Mouse (Mus musculus): ENCODE data around the gene Smyd3. TPM values are rescaled to one million over a fixed set of nuclear protein-coding genes. Genes with fewer than 3 reads are reported as not detected.

Smyd3 gene
- 11.3 and 12.2 TPM in 2 replicates for polyA plus RNA-seq (2015; fragmentation: Nextera tagmentation; extraction: Ambion mirVana)

DNA sequence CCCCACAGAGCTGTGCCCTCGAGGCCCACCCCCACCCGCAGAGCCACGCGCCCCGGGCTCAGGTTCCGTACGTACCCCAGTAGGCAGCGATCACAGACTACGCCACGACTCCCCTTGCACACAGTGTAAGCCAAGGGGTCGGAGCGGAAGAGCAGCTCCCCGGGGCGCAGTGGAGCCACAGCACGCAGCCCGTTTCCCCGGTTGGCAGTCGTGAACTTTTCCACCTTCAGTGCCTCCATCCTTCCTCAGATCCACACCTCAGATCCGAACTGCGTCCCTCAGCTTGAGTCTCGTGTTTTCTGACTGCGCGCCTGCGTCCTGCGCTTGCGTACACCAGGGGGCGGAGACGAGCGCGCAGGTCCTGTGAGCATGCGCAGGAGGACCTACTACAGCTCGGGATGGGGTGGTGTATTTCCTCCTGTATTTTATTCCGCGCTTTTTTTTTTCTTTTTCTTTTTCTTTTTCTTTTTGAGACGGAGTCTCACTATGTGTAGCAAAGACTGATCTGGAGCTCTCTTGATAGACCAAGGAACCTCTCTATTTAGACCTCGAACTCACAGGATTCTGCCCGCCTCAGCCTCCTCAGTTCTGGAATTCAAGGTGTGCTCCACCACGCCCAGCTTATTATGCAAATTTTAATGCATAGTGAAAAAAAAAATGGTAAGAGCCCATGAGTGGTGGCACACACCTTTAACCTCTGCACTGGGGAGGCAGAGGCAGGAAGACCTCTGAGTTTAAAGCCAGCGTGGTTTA is at the start of gene Smyd3:
TSS of gene Smyd3 (minus strand) at position 329 of the 753 bp plus-strand sequence.
- Histone ChIP-seq H3K4me1 (replicated peaks; ENCODE audit: control insufficient read depth, insufficient read depth, low read length) (0 out of 2 replicates have a peak, but pooled peaks cover 3% of the 10 kb centered on the region), H3K36me3 (ENCODE audit: control insufficient read depth, insufficient read depth) (no peaks in the 10 kb centered on the region), H3K9ac (ENCODE audit: low read depth, low read length) (peak within 1 kb of the TSS; percentile 62), H3K9me3 (ENCODE audit: control insufficient read depth) (no peaks in the 10 kb centered on the region), H3K27ac (ENCODE audit: low read depth, low read length) (peak within 1 kb of the TSS; percentile 50; the same call in 1 of the 2 replicates), H3K4me2 (replicated peaks; ENCODE audit: low read depth) (peak within 1 kb of the TSS; percentile 100), H3K27me3 (replicated peaks; ENCODE audit: control insufficient read depth, insufficient read depth, low read length) (no peaks in the 10 kb centered on the region), H3K4me3 (ENCODE audit: low read depth, low read length) (peak within 1 kb of the TSS; percentile 81)
- 6% methylated on average over 39 of the region's 39 CpGs for WGBS
- ATAC-seq = peak; percentile 85
- TF ChIP-seq CTCF (IDR thresholded peaks at IDR 0.05; ENCODE audit: low read depth) = peak; percentile 90

DNA sequence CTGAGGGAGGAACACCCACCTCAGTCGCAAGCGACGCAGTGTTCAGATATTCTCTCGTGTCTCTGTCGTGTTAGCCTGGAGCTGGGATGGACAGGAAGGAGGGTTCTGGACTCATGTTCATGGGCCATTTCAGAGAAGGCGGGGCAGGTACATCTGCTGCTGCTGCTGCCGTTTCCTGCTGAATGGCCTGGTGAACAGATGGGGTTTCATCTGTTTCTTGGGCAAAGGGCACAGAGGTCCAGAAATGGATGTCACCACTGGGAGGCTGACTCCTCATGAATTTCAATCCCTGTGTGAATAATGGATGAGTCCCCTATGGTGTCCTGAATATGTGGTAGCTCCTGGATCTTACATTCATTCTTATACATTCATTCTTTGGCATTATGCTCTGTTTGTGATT is 49.7 kb upstream of the Smyd3 start:
- Histone ChIP-seq H3K27me3 (replicated peaks; ENCODE audit: control insufficient read depth, insufficient read depth, low read length) (no peaks in the 10 kb centered on the region), H3K4me3 (ENCODE audit: low read depth, low read length) (no peak overlapping the region), H3K4me1 (replicated peaks; ENCODE audit: control insufficient read depth, insufficient read depth, low read length) (peaks cover 4% of the 10 kb centered on the region; the same call in 1 of the 2 replicates), H3K27ac (ENCODE audit: low read depth, low read length) (no peak overlapping the region), H3K36me3 (ENCODE audit: control insufficient read depth, insufficient read depth) (no peaks in the 10 kb centered on the region), H3K9me3 (ENCODE audit: control insufficient read depth) (no peaks in the 10 kb centered on the region), H3K4me2 (replicated peaks; ENCODE audit: low read depth) (no peak overlapping the region), H3K9ac (ENCODE audit: low read depth, low read length) (no peak overlapping the region)
- no peak; the same call in 1 of the 2 replicates for ATAC-seq
- 56% methylated on average over 7 of the region's 7 CpGs for WGBS
- TF ChIP-seq CTCF (IDR thresholded peaks at IDR 0.05; ENCODE audit: low read depth) = no peak

DNA sequence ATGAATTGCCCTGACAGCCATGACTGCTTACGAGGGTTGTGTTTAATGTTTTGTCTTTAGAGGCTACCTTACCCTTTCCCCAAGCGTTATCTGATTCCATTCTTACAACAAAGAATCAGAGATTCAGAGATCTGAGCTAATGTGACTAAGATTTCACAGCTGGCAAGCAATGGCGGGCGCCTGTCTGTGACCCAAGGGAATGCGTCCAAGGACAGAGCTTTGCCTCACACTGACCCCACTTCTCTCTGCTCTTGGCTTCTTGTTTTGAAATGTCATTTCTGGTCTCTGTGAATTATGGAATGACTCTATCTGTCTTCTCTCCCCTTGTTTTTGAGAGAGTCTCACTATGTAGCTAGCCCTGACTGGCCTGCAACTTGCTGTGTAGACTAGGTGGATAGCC is 46.1 kb upstream of the Smyd3 start:
- Histone ChIP-seq H3K27me3 (replicated peaks; ENCODE audit: control insufficient read depth, insufficient read depth, low read length) (no peaks in the 10 kb centered on the region), H3K9ac (ENCODE audit: low read depth, low read length) (no peak overlapping the region), H3K4me3 (ENCODE audit: low read depth, low read length) (no peak overlapping the region), H3K4me2 (replicated peaks; ENCODE audit: low read depth) (no peak overlapping the region), H3K9me3 (ENCODE audit: control insufficient read depth) (no peaks in the 10 kb centered on the region), H3K36me3 (ENCODE audit: control insufficient read depth, insufficient read depth) (no peaks in the 10 kb centered on the region), H3K27ac (ENCODE audit: low read depth, low read length) (no peak overlapping the region), H3K4me1 (replicated peaks; ENCODE audit: control insufficient read depth, insufficient read depth, low read length) (peaks cover 8% of the 10 kb centered on the region)
- 75% methylated on average over 5 of the region's 5 CpGs for WGBS
- no peak for ATAC-seq
- TF ChIP-seq CTCF (IDR thresholded peaks at IDR 0.05; ENCODE audit: low read depth) = no peak

GRCm38 (mm10) chr1:179563211-179563610 is 45.4 kb upstream of the Smyd3 start:
- no peak overlapping the region for H3K9ac ChIP-seq (ENCODE audit: low read depth, low read length)
- H3K27ac ChIP-seq (ENCODE audit: low read depth, low read length) = no peak overlapping the region
- no peak overlapping the region for H3K4me3 ChIP-seq (ENCODE audit: low read depth, low read length)
- no peak overlapping the region for H3K4me2 ChIP-seq (replicated peaks; ENCODE audit: low read depth)
- ATAC-seq = no peak
- H3K36me3 ChIP-seq (ENCODE audit: control insufficient read depth, insufficient read depth) = no peaks in the 10 kb centered on the region
- H3K27me3 ChIP-seq (replicated peaks; ENCODE audit: control insufficient read depth, insufficient read depth, low read length) = no peaks in the 10 kb centered on the region
- TF ChIP-seq CTCF (IDR thresholded peaks at IDR 0.05; ENCODE audit: low read depth) = no peak
- peaks cover 4% of the 10 kb centered on the region for H3K4me1 ChIP-seq (replicated peaks; ENCODE audit: control insufficient read depth, insufficient read depth, low read length)
- 85% methylated on average over 4 of the region's 4 CpGs for WGBS
- no peaks in the 10 kb centered on the region for H3K9me3 ChIP-seq (ENCODE audit: control insufficient read depth)

- no peaks in the 10 kb centered on the region for H3K36me3 ChIP-seq (ENCODE audit: control insufficient read depth, insufficient read depth)
- TF ChIP-seq CTCF (IDR thresholded peaks at IDR 0.05; ENCODE audit: low read depth) = no peak
- no peak overlapping the region for H3K4me2 ChIP-seq (replicated peaks; ENCODE audit: low read depth)
- no peak overlapping the region for H3K4me3 ChIP-seq (ENCODE audit: low read depth, low read length)
- WGBS = 76% methylated on average over 6 of the region's 6 CpGs
- H3K9me3 ChIP-seq (ENCODE audit: control insufficient read depth) = no peaks in the 10 kb centered on the region
- H3K27ac ChIP-seq (ENCODE audit: low read depth, low read length) = no peak overlapping the region; the same call in 1 of the 2 replicates
- peaks cover 4% of the 10 kb centered on the region for H3K4me1 ChIP-seq (replicated peaks; ENCODE audit: control insufficient read depth, insufficient read depth, low read length)
- ATAC-seq = peak; percentile 58
- no peak overlapping the region for H3K9ac ChIP-seq (ENCODE audit: low read depth, low read length)
- H3K27me3 ChIP-seq (replicated peaks; ENCODE audit: control insufficient read depth, insufficient read depth, low read length) = no peaks in the 10 kb centered on the region
These were observed 43.1 kb upstream of the Smyd3 start for GRCm38 (mm10) chr1:179560845-179561430.

DNA sequence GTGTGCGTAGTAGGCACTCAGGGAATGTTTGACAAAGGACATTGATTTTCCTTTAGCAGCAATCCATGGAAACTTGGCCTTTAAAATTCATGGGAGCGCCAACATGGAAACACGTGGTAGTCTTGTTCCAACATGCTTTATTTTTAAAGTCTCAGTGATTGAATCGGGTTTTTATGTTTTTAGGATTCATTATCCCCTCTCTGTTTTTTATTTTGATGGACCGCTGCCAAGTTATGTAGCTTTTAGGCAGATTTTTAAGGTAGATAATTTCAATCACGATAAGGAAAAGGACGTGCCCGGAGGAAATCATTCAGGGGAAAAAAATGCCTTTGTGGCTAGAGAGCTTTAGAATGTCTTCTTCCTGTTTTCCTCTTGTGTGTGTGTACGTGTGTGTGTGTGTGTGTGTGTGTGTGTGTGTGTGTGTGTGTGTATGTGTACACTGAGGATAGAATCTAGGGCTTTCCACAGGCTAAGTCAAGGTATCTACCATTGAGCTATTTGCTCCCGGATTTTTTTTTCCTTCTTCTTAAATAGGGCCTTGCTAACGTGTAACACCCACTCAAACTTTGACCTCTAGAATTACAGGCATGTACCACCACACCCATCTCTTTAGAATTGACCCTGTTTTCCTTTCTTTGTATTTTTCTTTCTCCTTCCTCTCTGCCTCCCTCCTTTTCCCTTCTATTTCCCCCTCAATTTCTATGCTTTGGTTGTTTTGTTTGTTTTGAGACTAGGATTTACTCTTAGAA is 41.8 kb upstream of the Smyd3 start:
- H3K4me3 ChIP-seq (ENCODE audit: low read depth, low read length) = no peak overlapping the region
- peak overlapping the region; percentile 4; the same call in 1 of the 2 replicates for H3K27ac ChIP-seq (ENCODE audit: low read depth, low read length)
- peak; percentile 61 for ATAC-seq
- no peak for TF ChIP-seq CTCF (IDR thresholded peaks at IDR 0.05; ENCODE audit: low read depth)
- H3K4me1 ChIP-seq (replicated peaks; ENCODE audit: control insufficient read depth, insufficient read depth, low read length) = peaks cover 4% of the 10 kb centered on the region
- no peaks in the 10 kb centered on the region for H3K9me3 ChIP-seq (ENCODE audit: control insufficient read depth)
- peak overlapping the region; percentile 30 for H3K4me2 ChIP-seq (replicated peaks; ENCODE audit: low read depth)
- H3K27me3 ChIP-seq (replicated peaks; ENCODE audit: control insufficient read depth, insufficient read depth, low read length) = no peaks in the 10 kb centered on the region
- H3K36me3 ChIP-seq (ENCODE audit: control insufficient read depth, insufficient read depth) = no peaks in the 10 kb centered on the region
- 49% methylated on average over 10 of the region's 11 CpGs for WGBS
- H3K9ac ChIP-seq (ENCODE audit: low read depth, low read length) = no peak overlapping the region

Measured in intestine, postnatal 0 days (tissue).